Mouse (Mus musculus) embryonic facial prominence, embryonic 14.5 days (tissue): ENCODE data around the gene Trappc13. TPM values are rescaled to one million over a fixed set of nuclear protein-coding genes. Genes with fewer than 3 reads are reported as not detected.

ENCODE experiments used
- ATAC-seq: fragments of 200-750 bp; cut with Nextera tagmentation; 2 replicates; pipeline ENCODE4 v1.8.0; 2017; ENCODE audit warnings: low read depth, moderate number of reproducible peaks, moderate TSS enrichment
- DNase-seq: peaks from one replicate; pipeline ENCODE4 v3.0.0-alpha.2; 2015; ENCODE audit warnings: low spot score
- H3K27ac ChIP-seq: fragments of 300-500 bp; sonication (generic); replicated peaks from 2 replicates; pipeline ENCODE4 v1.5.1; 2014; ENCODE audit warnings: low read depth, mild to moderate bottlenecking, low read length, moderate library complexity
- H3K27me3 ChIP-seq: fragments of 300-500 bp; sonication (generic); replicated peaks from 2 replicates; pipeline ENCODE4 v1.6.1; 2014; ENCODE audit warnings: low read length; ENCODE audit not compliant: control insufficient read depth, insufficient read depth
- H3K36me3 ChIP-seq: fragments of 300-500 bp; sonication (generic); 2 replicates; pipeline ENCODE4 v1.6.1; 2014; ENCODE audit warnings: low read length, mixed read lengths; ENCODE audit not compliant: control insufficient read depth, insufficient read depth
- H3K4me1 ChIP-seq: fragments of 300-500 bp; sonication (generic); 2 replicates; pipeline ENCODE4 v1.6.1; 2014; ENCODE audit warnings: antibody characterized with exemption, low read length; ENCODE audit not compliant: control insufficient read depth, insufficient read depth
- H3K4me2 ChIP-seq: fragments of 300-500 bp; sonication (generic); 2 replicates; pipeline ENCODE4 v1.6.1; 2014; ENCODE audit warnings: low read depth, mild to moderate bottlenecking, low read length, moderate library complexity, mixed read lengths
- H3K4me3 ChIP-seq: fragments of 300-500 bp; sonication (generic); 2 replicates; pipeline ENCODE4 v1.5.1; 2014; ENCODE audit warnings: low read depth, mild to moderate bottlenecking, low read length
- H3K9ac ChIP-seq: fragments of 300-500 bp; sonication (generic); 2 replicates; pipeline ENCODE4 v1.6.1; 2014; ENCODE audit warnings: low read depth, mild to moderate bottlenecking, low read length, moderate library complexity, mixed read lengths
- H3K9me3 ChIP-seq: fragments of 300-500 bp; sonication (generic); 2 replicates; pipeline ENCODE4 v1.6.1; 2016; ENCODE audit warnings: low read length; ENCODE audit not compliant: control insufficient read depth
- WGBS: fragments of 180-500 bp; shearing (Covaris S2); extraction: QIAGEN DNeasy Blood & Tissue Kit; methylation state at CpG from one replicate; pipeline ENCODE4 v1.1.7; 2014; 5-methylcytosine and 5-hydroxymethylcytosine counted together
- polyA plus RNA-seq: library from polyadenylated mRNA; unstranded; fragments of >200 nt; fragmentation: Nextera tagmentation; extraction: Ambion mirVana; gene quantifications from 2 replicates; pipeline ENCODE4 v1.2.1, GENCODE M21; 2014

The Trappc13 gene
- polyA plus RNA-seq, 1 experiment from 2014 or later: 50.6 TPM

GRCm38 (mm10) chr13:104109816-104110521, 68.3 kb downstream of the Trappc13 start:
- WGBS: 1% methylated on average over 31 of the region's 38 CpGs
- Histone ChIP-seq H3K4me1 (peaks cover 5% of the 10 kb centered on the region), H3K27me3 (no peaks in the 10 kb centered on the region), H3K27ac (peak overlapping the region; percentile 16; the same call in 1 of the 2 replicates), H3K4me2 (peak overlapping the region; percentile 100), H3K36me3 (peaks cover 6% of the 10 kb centered on the region; the same call in 1 of the 2 replicates), H3K9me3 (0 out of 2 replicates have a peak, but pooled peaks cover 4% of the 10 kb centered on the region), H3K4me3 (peak overlapping the region; percentile 59), H3K9ac (peak overlapping the region; percentile 65)
- ATAC-seq: peak; percentile 74
- peak; percentile 66 for DNase-seq

GRCm38 (mm10) chr13:104109288-104109815, 68.9 kb downstream of the Trappc13 start, which contains the start of the genes Nln and Sgtb:
TSS of gene Nln (minus strand) at chr13:104109614.
TSS of gene Sgtb (plus strand) at chr13:104109741.
- Histone ChIP-seq H3K27me3 (no peaks in the 10 kb centered on the region), H3K4me3 (peak within 1 kb of the TSS; percentile 59), H3K36me3 (peaks cover 5% of the 10 kb centered on the region; the same call in 1 of the 2 replicates), H3K27ac (peak within 1 kb of the TSS; percentile 48), H3K9ac (peak within 1 kb of the TSS; percentile 74), H3K9me3 (peaks cover 8% of the 10 kb centered on the region; the same call in 1 of the 2 replicates), H3K4me1 (peaks cover 5% of the 10 kb centered on the region), H3K4me2 (peak within 1 kb of the TSS; percentile 100)
- DNase-seq (peak; percentile 95), ATAC-seq (peak; percentile 97)
- WGBS: 0% methylated on average over 2 of the region's 44 CpGs

- Histone ChIP-seq H3K27ac (peak overlapping the region; percentile 48; the same call in 1 of the 2 replicates), H3K9me3 (peaks cover 8% of the 10 kb centered on the region; the same call in 1 of the 2 replicates), H3K4me3 (peak overlapping the region; percentile 59), H3K36me3 (0 out of 2 replicates have a peak, but pooled peaks cover 11% of the 10 kb centered on the region), H3K27me3 (no peaks in the 10 kb centered on the region), H3K4me2 (peak overlapping the region; percentile 100), H3K9ac (peak overlapping the region; percentile 74), H3K4me1 (peaks cover 5% of the 10 kb centered on the region)
- DNase-seq (peak; percentile 16), ATAC-seq (no peak; the same call in 1 of the 2 replicates)
- WGBS: 2% methylated on average over 24 of the region's 24 CpGs
These were observed 69.5 kb downstream of the Trappc13 start for GRCm38 (mm10) chr13:104108651-104109287.

- Histone ChIP-seq H3K27ac (no peak overlapping the region), H3K27me3 (no peaks in the 10 kb centered on the region), H3K9ac (no peak overlapping the region), H3K4me2 (no peak overlapping the region), H3K36me3 (0 out of 2 replicates have a peak, but pooled peaks cover 12% of the 10 kb centered on the region), H3K4me3 (no peak overlapping the region), H3K4me1 (no peaks in the 10 kb centered on the region), H3K9me3 (peaks cover 7% of the 10 kb centered on the region; the same call in 1 of the 2 replicates)
- WGBS: 89% methylated on average over 5 of the region's 5 CpGs
- DNase-seq (no peak), ATAC-seq (no peak)
These were observed 76.5 kb downstream of the Trappc13 start for GRCm38 (mm10) chr13:104101606-104102235.

- 82% methylated on average over 4 of the region's 4 CpGs for WGBS
- DNase-seq (no peak), ATAC-seq (no peak)
- Histone ChIP-seq H3K9me3 (peaks cover 7% of the 10 kb centered on the region; the same call in 1 of the 2 replicates), H3K27ac (no peak overlapping the region), H3K4me1 (no peaks in the 10 kb centered on the region), H3K4me3 (no peak overlapping the region), H3K4me2 (no peak overlapping the region), H3K9ac (no peak overlapping the region), H3K27me3 (no peaks in the 10 kb centered on the region), H3K36me3 (0 out of 2 replicates have a peak, but pooled peaks cover 12% of the 10 kb centered on the region)
These were observed 77.9 kb downstream of the Trappc13 start for GRCm38 (mm10) chr13:104100416-104100815.

GRCm38 (mm10) chr13:104097190-104097589, 81.1 kb downstream of the Trappc13 start:
- ATAC-seq: no peak
- Histone ChIP-seq H3K27ac (no peak overlapping the region), H3K36me3 (no peaks in the 10 kb centered on the region), H3K9me3 (no peaks in the 10 kb centered on the region), H3K4me1 (peaks cover 4% of the 10 kb centered on the region; the same call in 1 of the 2 replicates), H3K27me3 (no peaks in the 10 kb centered on the region), H3K9ac (no peak overlapping the region), H3K4me2 (no peak overlapping the region), H3K4me3 (no peak overlapping the region)
- no peak for DNase-seq
- WGBS: 96% methylated on average over 7 of the region's 7 CpGs

GRCm38 (mm10) chr13:104095955-104096354, 82.3 kb downstream of the Trappc13 start:
- whole genome bisulfite sequencing: 52% methylated on average over 7 of the region's 7 CpGs
- H3K27ac ChIP-seq: no peak overlapping the region

More at GRCm38 (mm10) chr13:104095955-104096354, 82.3 kb downstream of the Trappc13 start:
- Histone ChIP-seq H3K27me3 (no peaks in the 10 kb centered on the region), H3K4me1 (peaks cover 4% of the 10 kb centered on the region; the same call in 1 of the 2 replicates), H3K9ac (no peak overlapping the region), H3K4me2 (no peak overlapping the region), H3K9me3 (no peaks in the 10 kb centered on the region), H3K4me3 (no peak overlapping the region), H3K36me3 (no peaks in the 10 kb centered on the region)
- no peak for ATAC-seq
- no peak for DNase-seq
